Mouse (Mus musculus): ENCODE measurements at regions not wholly inside any gene's neighbourhood (a gene's known extent, or its start where the extent isn't known, plus 50 kb on each side); places are given as distances from the start of the nearest gene placed in this dataset.
A peak's percentile ranks its signal among the peaks of the same experiment; 100 is the strongest.

- ATAC-seq (no peak; the same call in 1 of the 2 replicates), DNase-seq (ENCODE audit: low spot score) (no peak)
- Histone ChIP-seq H3K9ac (replicated peaks; ENCODE audit: low read depth) (no peak overlapping the region), H3K27me3 (replicated peaks; ENCODE audit: insufficient read depth, low read length) (peaks cover 8% of the 10 kb centered on the region; the same call in 1 of the 2 replicates), H3K36me3 (ENCODE audit: insufficient read depth, low read length) (no peaks in the 10 kb centered on the region), H3K4me2 (replicated peaks; ENCODE audit: low read depth, low read length) (no peak overlapping the region), H3K4me3 (ENCODE audit: low read depth, low read length) (no peak overlapping the region), H3K9me3 (ENCODE audit: low read length) (no peaks in the 10 kb centered on the region), H3K27ac (ENCODE audit: low read length) (no peak overlapping the region), H3K4me1 (ENCODE audit: insufficient read depth, low read depth, low read length) (no peaks in the 10 kb centered on the region)
- TF ChIP-seq CTCF (IDR thresholded peaks at IDR 0.05) (no peak), EP300 (IDR thresholded peaks at IDR 0.05) (no peak)
- WGBS, result 41% methylated on average over 13 of the region's 13 CpGs
Measured at GRCm38 (mm10) chr11:95198196-95198595, 52.1 kb upstream of the Dlx4 start.

- no peak for ATAC-seq
- peaks cover 8% of the 10 kb centered on the region; the same call in 1 of the 2 replicates for H3K27me3 ChIP-seq (replicated peaks; ENCODE audit: insufficient read depth, low read length)
- 58% methylated on average over 3 of the region's 3 CpGs for WGBS
Measured at GRCm38 (mm10) chr11:95200971-95201370, 54.9 kb upstream of the Dlx4 start.

GRCm38 (mm10) chr11:95210185-95211030 is 50.9 kb upstream of the Tac4 start:
- no peak overlapping the region for H3K27ac ChIP-seq (ENCODE audit: low read length)
- H3K4me3 ChIP-seq (ENCODE audit: low read depth, low read length), result peak overlapping the region; percentile 17
- WGBS, result 9% methylated on average over 17 of the region's 22 CpGs
- DNase-seq (ENCODE audit: low spot score), result peak; percentile 87
- no peak for TF ChIP-seq EP300 (IDR thresholded peaks at IDR 0.05)
- TF ChIP-seq CTCF (IDR thresholded peaks at IDR 0.05), result peak; percentile 42
- H3K9ac ChIP-seq (replicated peaks; ENCODE audit: low read depth), result no peak overlapping the region
- peak overlapping the region; percentile 58 for H3K4me2 ChIP-seq (replicated peaks; ENCODE audit: low read depth, low read length)
- H3K36me3 ChIP-seq (ENCODE audit: insufficient read depth, low read length), result no peaks in the 10 kb centered on the region
- H3K9me3 ChIP-seq (ENCODE audit: low read length), result no peaks in the 10 kb centered on the region
- ATAC-seq, result peak; percentile 99
- no peaks in the 10 kb centered on the region for H3K27me3 ChIP-seq (replicated peaks; ENCODE audit: insufficient read depth, low read length)
- no peaks in the 10 kb centered on the region for H3K4me1 ChIP-seq (ENCODE audit: insufficient read depth, low read depth, low read length)

More at GRCm38 (mm10) chr11:95200971-95201370, 54.9 kb upstream of the Dlx4 start:
- Histone ChIP-seq H3K9ac (replicated peaks; ENCODE audit: low read depth) (no peak overlapping the region), H3K4me1 (ENCODE audit: insufficient read depth, low read depth, low read length) (no peaks in the 10 kb centered on the region), H3K4me2 (replicated peaks; ENCODE audit: low read depth, low read length) (no peak overlapping the region), H3K9me3 (ENCODE audit: low read length) (no peaks in the 10 kb centered on the region), H3K4me3 (ENCODE audit: low read depth, low read length) (no peak overlapping the region), H3K36me3 (ENCODE audit: insufficient read depth, low read length) (no peaks in the 10 kb centered on the region), H3K27ac (ENCODE audit: low read length) (no peak overlapping the region)
- no peak for DNase-seq (ENCODE audit: low spot score)
- no peak for TF ChIP-seq EP300 (IDR thresholded peaks at IDR 0.05)
- TF ChIP-seq CTCF (IDR thresholded peaks at IDR 0.05), result no peak

- no peak overlapping the region for H3K9ac ChIP-seq (replicated peaks; ENCODE audit: low read depth)
- ATAC-seq, result no peak; the same call in 1 of the 2 replicates
- no peaks in the 10 kb centered on the region for H3K9me3 ChIP-seq (ENCODE audit: low read length)
- no peak overlapping the region for H3K4me3 ChIP-seq (ENCODE audit: low read depth, low read length)
- DNase-seq (ENCODE audit: low spot score), result no peak
- peak overlapping the region; percentile 58; the same call in 1 of the 2 replicates for H3K4me2 ChIP-seq (replicated peaks; ENCODE audit: low read depth, low read length)
- TF ChIP-seq CTCF (IDR thresholded peaks at IDR 0.05), result no peak
- no peak for TF ChIP-seq EP300 (IDR thresholded peaks at IDR 0.05)
- H3K27me3 ChIP-seq (replicated peaks; ENCODE audit: insufficient read depth, low read length), result no peaks in the 10 kb centered on the region
- 25% methylated on average over 5 of the region's 5 CpGs for WGBS
- H3K27ac ChIP-seq (ENCODE audit: low read length), result no peak overlapping the region
- H3K4me1 ChIP-seq (ENCODE audit: insufficient read depth, low read depth, low read length), result no peaks in the 10 kb centered on the region
- H3K36me3 ChIP-seq (ENCODE audit: insufficient read depth, low read length), result no peaks in the 10 kb centered on the region
Measured at GRCm38 (mm10) chr11:95211031-95211425, 50.3 kb upstream of the Tac4 start.

Data from lung, postnatal 0 days (tissue).